Mouse (Mus musculus) limb, embryonic 11.5 days (tissue): Measurements from ENCODE around the gene Iqcn. TPM values are rescaled to one million over a fixed set of nuclear protein-coding genes. Genes with fewer than 3 reads are reported as not detected.
A peak's percentile ranks its signal among the peaks of the same experiment; 100 is the strongest.

Experiments used
- ATAC-seq: fragments of 200-750 bp; cut with Nextera tagmentation; 2 replicates; pipeline ENCODE4 v1.8.0; 2017; ENCODE audit warnings: low read depth; ENCODE audit not compliant: insufficient number of reproducible peaks, low FRiP score, low TSS enrichment
- DNase-seq: peaks from one replicate; pipeline ENCODE4 v3.0.0-alpha.2; 2015; ENCODE audit warnings: low spot score
- H3K27ac ChIP-seq: fragments of 300-500 bp; sonication (generic); replicated peaks from 2 replicates; pipeline ENCODE4 v1.5.1; 2014; ENCODE audit warnings: low read depth, mild to moderate bottlenecking, low read length
- H3K27me3 ChIP-seq: fragments of 300-500 bp; sonication (generic); 2 replicates; pipeline ENCODE4 v1.6.1; 2014; ENCODE audit warnings: mild to moderate bottlenecking, low read length, mixed read lengths; ENCODE audit not compliant: control insufficient read depth, insufficient read depth
- H3K36me3 ChIP-seq: fragments of 300-500 bp; sonication (generic); 2 replicates; pipeline ENCODE4 v1.6.1; 2014; ENCODE audit warnings: mild to moderate bottlenecking, low read length, moderate library complexity, mixed read lengths; ENCODE audit not compliant: control insufficient read depth, insufficient read depth
- H3K4me1 ChIP-seq: fragments of 300-500 bp; sonication (generic); 2 replicates; pipeline ENCODE4 v1.6.1; 2014; ENCODE audit warnings: low read length, mixed read lengths; ENCODE audit not compliant: control insufficient read depth, insufficient read depth
- H3K4me2 ChIP-seq: fragments of 300-500 bp; sonication (generic); 2 replicates; pipeline ENCODE4 v1.6.1; 2014; ENCODE audit warnings: low read depth, mild to moderate bottlenecking, moderate library complexity; ENCODE audit not compliant: severe bottlenecking
- H3K4me3 ChIP-seq: fragments of 300-500 bp; sonication (generic); 2 replicates; pipeline ENCODE4 v1.5.1; 2014; ENCODE audit warnings: low read depth, low read length
- H3K9ac ChIP-seq: fragments of 300-500 bp; sonication (generic); 2 replicates; pipeline ENCODE4 v1.6.1; 2014; ENCODE audit warnings: mild to moderate bottlenecking, low read length
- H3K9me3 ChIP-seq: fragments of 300-500 bp; sonication (generic); 2 replicates; pipeline ENCODE4 v1.6.1; 2016; ENCODE audit warnings: low read length; ENCODE audit not compliant: control insufficient read depth
- WGBS: fragments of 180-500 bp; shearing (Covaris S2); extraction: QIAGEN DNeasy Blood & Tissue Kit; methylation state at CpG from one replicate; pipeline ENCODE4 v1.1.7; 2014; 5-methylcytosine and 5-hydroxymethylcytosine counted together
- polyA plus RNA-seq: library from polyadenylated mRNA; unstranded; fragments of >200 nt; fragmentation: Nextera tagmentation; extraction: Ambion mirVana; gene quantifications from 2 replicates; pipeline ENCODE4 v1.2.1, GENCODE M21; 2014

The Iqcn gene
- polyA plus RNA-seq, 1 experiment from 2014 or later = not detected

DNA sequence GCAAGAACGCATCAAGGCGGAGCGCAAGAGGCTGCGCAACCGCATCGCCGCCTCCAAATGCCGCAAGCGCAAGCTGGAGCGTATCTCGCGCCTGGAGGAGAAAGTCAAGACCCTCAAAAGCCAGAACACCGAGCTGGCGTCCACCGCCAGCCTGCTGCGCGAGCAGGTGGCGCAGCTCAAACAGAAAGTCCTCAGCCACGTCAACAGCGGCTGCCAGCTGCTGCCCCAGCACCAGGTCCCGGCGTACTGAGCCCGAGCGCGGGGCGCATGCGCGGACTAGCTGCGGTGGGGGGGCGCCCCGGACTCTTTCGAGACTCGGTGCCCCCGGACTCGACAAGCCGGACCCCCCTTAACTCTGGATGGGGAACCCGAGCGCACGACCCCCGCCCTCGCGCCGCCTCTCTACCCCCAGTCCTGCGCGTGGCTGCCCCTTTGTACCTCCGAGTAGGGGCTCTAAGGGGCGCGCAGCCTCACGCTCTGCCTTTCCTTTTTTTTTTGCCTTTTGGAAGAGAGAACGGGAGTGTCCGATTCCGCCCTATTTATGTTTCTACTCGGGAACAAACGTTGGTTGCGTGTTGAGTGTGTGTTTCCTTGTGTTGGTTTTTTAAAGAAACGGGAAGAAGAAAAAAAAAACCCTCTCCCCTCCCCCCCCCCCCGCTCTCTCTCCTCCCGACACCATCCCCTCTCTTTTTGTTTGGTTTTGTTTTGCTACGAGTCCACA lies 3.3 kb upstream of the Iqcn start:
- no peak for ATAC-seq
- Histone ChIP-seq H3K27ac (peak overlapping the region; percentile 97), H3K27me3 (no peaks in the 10 kb centered on the region), H3K4me3 (peak overlapping the region; percentile 95), H3K9me3 (no peaks in the 10 kb centered on the region), H3K4me2 (peak overlapping the region; percentile 82), H3K4me1 (peaks cover 34% of the 10 kb centered on the region), H3K36me3 (peaks cover 4% of the 10 kb centered on the region; the same call in 1 of the 2 replicates), H3K9ac (peak overlapping the region; percentile 96)
- under 1% methylated on average over 59 of the region's 59 CpGs for WGBS
- peak; percentile 86 for DNase-seq

- DNase-seq = peak; percentile 97
- Histone ChIP-seq H3K36me3 (peaks cover 4% of the 10 kb centered on the region; the same call in 1 of the 2 replicates), H3K27me3 (no peaks in the 10 kb centered on the region), H3K9ac (peak overlapping the region; percentile 96), H3K4me1 (peaks cover 29% of the 10 kb centered on the region), H3K9me3 (no peaks in the 10 kb centered on the region), H3K4me3 (peak overlapping the region; percentile 95), H3K4me2 (peak overlapping the region; percentile 82), H3K27ac (no peak overlapping the region; the same call in 1 of the 2 replicates)
- WGBS = 0% methylated on average over 19 of the region's 20 CpGs
- peak; percentile 4; the same call in 1 of the 2 replicates for ATAC-seq
Observed at GRCm38 (mm10) chr8:70700555-70700922, 2.7 kb upstream of the Iqcn start.

- H3K9me3 ChIP-seq = no peaks in the 10 kb centered on the region
- peak overlapping the region; percentile 96 for H3K9ac ChIP-seq
- no peaks in the 10 kb centered on the region for H3K27me3 ChIP-seq
- 55% methylated on average over 10 of the region's 10 CpGs for WGBS
- peaks cover 4% of the 10 kb centered on the region; the same call in 1 of the 2 replicates for H3K36me3 ChIP-seq
- H3K4me3 ChIP-seq = peak overlapping the region; percentile 95
- H3K4me1 ChIP-seq = peaks cover 21% of the 10 kb centered on the region
- no peak for DNase-seq
- H3K4me2 ChIP-seq = peak overlapping the region; percentile 82
- H3K27ac ChIP-seq = no peak overlapping the region; the same call in 1 of the 2 replicates
- no peak for ATAC-seq
Observed at GRCm38 (mm10) chr8:70701048-70701981, 1.9 kb upstream of the Iqcn start.

DNA sequence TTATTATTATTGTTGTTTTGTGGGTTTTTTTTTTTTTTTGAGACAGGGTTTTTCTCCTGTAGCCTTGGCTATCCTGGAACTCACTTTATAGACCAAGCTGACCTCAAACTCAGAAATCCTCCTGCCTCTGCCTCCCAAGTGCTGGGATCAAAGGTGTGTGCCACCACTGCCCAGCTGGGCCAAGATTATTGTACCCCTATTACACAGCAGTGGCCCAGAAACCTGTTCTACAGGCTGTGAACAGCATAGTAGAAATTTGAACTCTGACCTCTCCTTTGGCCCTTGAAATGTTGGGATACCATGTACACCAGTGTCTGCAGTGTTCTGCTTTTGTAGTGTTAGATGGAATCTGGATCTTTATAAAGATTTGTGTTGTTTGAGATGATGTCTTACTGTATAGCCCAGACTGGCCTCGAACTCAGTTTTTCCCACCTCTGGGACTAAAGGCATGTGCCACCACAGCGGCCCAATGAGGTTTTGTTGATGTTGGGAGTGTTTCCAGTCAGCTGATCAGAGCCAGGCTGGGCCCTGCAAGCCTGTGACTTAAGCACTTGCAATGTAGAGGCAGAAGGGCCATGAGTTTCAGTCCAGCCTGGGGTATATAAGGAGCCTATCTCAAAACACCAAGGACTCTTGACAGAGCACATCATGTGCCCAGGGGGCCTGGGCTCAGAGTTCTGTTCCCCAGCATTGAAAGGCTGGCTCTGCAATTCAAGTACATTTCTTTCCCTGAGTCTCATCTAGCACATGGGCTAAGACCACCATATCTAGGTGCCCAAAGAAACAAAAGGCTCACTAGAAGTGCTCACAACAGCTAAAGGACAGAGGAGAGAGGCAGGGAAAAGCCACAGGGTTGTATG lies 1.0 kb upstream of the Iqcn start:
- Histone ChIP-seq H3K9ac (no peak overlapping the region), H3K36me3 (peaks cover 4% of the 10 kb centered on the region; the same call in 1 of the 2 replicates), H3K4me1 (peaks cover 12% of the 10 kb centered on the region; the same call in 1 of the 2 replicates), H3K4me2 (no peak overlapping the region), H3K4me3 (no peak overlapping the region), H3K27me3 (no peaks in the 10 kb centered on the region), H3K27ac (no peak overlapping the region), H3K9me3 (no peaks in the 10 kb centered on the region)
- WGBS = 85% methylated on average over 2 of the region's 2 CpGs
- no peak for DNase-seq
- no peak for ATAC-seq

- H3K27ac ChIP-seq = no peak overlapping the region
- peaks cover 7% of the 10 kb centered on the region; the same call in 1 of the 2 replicates for H3K4me1 ChIP-seq
- no peak overlapping the region for H3K4me3 ChIP-seq
- peaks cover 4% of the 10 kb centered on the region; the same call in 1 of the 2 replicates for H3K36me3 ChIP-seq
- H3K4me2 ChIP-seq = no peak overlapping the region
- H3K27me3 ChIP-seq = no peaks in the 10 kb centered on the region
- ATAC-seq (no peak), DNase-seq (no peak)
- 84% methylated on average over 3 of the region's 3 CpGs for WGBS
- no peaks in the 10 kb centered on the region for H3K9me3 ChIP-seq
- H3K9ac ChIP-seq = no peak overlapping the region
Observed at GRCm38 (mm10) chr8:70702842-70703182, 445 bp upstream of the Iqcn start.

DNA sequence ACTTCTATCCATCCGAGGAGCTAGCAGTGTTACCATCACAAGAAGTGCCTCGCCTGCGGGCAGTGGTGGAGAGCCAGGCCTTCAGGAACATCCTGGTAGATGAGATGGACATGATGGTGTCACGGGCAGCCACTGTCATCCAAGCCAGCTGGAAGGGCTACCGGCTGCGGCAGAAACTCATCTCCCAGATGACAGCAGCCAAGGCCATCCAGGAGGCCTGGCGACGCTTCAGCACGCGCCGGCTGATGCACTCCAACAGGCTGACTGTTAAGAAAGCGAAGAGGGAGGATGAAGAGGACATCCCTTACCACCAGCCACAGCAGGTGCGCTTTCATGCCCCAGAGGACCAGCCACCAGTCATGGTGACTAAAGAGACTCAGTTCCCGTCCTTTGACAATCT lies 5.0 kb downstream of the Iqcn start:
- Histone ChIP-seq H3K9me3 (no peaks in the 10 kb centered on the region), H3K36me3 (no peaks in the 10 kb centered on the region; the same call in 1 of the 2 replicates), H3K27me3 (no peaks in the 10 kb centered on the region), H3K9ac (no peak overlapping the region), H3K27ac (no peak overlapping the region), H3K4me1 (no peaks in the 10 kb centered on the region), H3K4me2 (no peak overlapping the region), H3K4me3 (no peak overlapping the region)
- ATAC-seq = no peak
- WGBS = 90% methylated on average over 14 of the region's 14 CpGs
- no peak for DNase-seq

DNA sequence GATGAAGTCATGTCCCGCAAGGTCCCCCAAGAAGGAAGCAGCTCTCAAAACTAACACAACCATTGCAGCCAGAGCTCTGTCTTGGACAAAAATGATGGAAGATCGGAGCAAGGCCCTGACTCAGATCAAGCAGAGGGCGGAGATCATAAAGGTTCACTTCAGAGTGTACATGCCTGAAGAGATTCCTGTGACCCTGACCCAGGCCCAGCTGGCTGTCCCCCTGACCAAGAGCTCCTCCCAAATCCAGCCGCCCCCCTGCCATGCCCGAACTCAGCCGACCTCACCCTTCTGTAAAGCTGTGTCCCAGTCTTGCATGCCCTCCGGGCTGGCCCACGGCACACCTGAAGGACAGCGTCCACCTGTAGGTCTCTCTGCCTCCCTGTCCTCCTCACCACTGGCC lies 6.5 kb downstream of the Iqcn start:
- no peak for DNase-seq
- no peaks in the 10 kb centered on the region for H3K4me1 ChIP-seq
- no peak overlapping the region for H3K27ac ChIP-seq
- no peak overlapping the region for H3K9ac ChIP-seq
- no peaks in the 10 kb centered on the region for H3K36me3 ChIP-seq
- 92% methylated on average over 9 of the region's 9 CpGs for WGBS
- no peak overlapping the region for H3K4me2 ChIP-seq
- no peaks in the 10 kb centered on the region for H3K27me3 ChIP-seq
- H3K4me3 ChIP-seq = no peak overlapping the region
- H3K9me3 ChIP-seq = no peaks in the 10 kb centered on the region
- ATAC-seq = no peak

DNA sequence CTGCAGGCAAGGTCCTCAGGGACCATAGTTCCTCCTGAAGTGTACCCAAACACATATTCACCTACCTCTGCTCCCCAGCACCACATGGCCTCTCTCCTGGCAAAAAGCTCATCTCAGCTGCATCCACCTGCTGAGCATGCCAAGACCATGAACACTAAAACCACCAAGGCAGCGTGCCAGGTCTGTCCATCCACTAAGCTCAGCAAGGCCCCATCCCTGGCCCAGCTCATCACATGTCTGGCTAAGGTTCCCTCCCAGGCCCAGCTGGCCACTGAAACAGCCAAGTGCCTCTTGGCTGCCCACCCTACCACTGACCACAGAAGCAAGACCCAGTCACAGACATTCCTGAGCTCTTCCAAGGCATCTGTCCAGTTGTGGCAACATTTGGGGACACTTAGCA lies 7.0 kb downstream of the Iqcn start:
- ATAC-seq = no peak
- Histone ChIP-seq H3K27me3 (no peaks in the 10 kb centered on the region), H3K4me2 (no peak overlapping the region), H3K9ac (no peak overlapping the region), H3K27ac (no peak overlapping the region), H3K4me1 (no peaks in the 10 kb centered on the region), H3K9me3 (no peaks in the 10 kb centered on the region), H3K4me3 (no peak overlapping the region), H3K36me3 (no peaks in the 10 kb centered on the region)
- 77% methylated on average over 1 of the region's 1 CpGs for whole genome bisulfite sequencing
- DNase-seq = no peak
